Mouse (Mus musculus) intestine, embryonic 14.5 days (tissue): ENCODE data around the gene Washc2. TPM values are rescaled to one million over a fixed set of nuclear protein-coding genes. Genes with fewer than 3 reads are reported as not detected.
A peak's percentile ranks its signal among the peaks of the same experiment; 100 is the strongest.

Source experiments
- ATAC-seq: fragments of 200-750 bp; cut with Nextera tagmentation; replicated peaks from 2 replicates; pipeline ENCODE4 v1.8.0; 2017; ENCODE audit warnings: low read depth, moderate number of reproducible peaks, moderate TSS enrichment, moderate library complexity; ENCODE audit not compliant: low FRiP score, low TSS enrichment
- DNase-seq: peaks from one replicate; pipeline ENCODE4 v3.0.0-alpha.2; 2018; ENCODE audit warnings: low spot score
- H3K27ac ChIP-seq: fragments of 300-500 bp; sonication (generic); 2 replicates; pipeline ENCODE4 v1.5.1; 2014; ENCODE audit warnings: low read depth, mild to moderate bottlenecking, control low read depth
- H3K27me3 ChIP-seq: fragments of 300-500 bp; sonication (generic); replicated peaks from 2 replicates; pipeline ENCODE4 v1.6.1; 2014; ENCODE audit warnings: low read length, control low read depth; ENCODE audit not compliant: control insufficient read depth, insufficient read depth
- H3K36me3 ChIP-seq: fragments of 300-500 bp; sonication (generic); 2 replicates; pipeline ENCODE4 v1.6.1; 2014; ENCODE audit warnings: low read length, control low read depth; ENCODE audit not compliant: control insufficient read depth, insufficient read depth
- H3K4me1 ChIP-seq: fragments of 300-500 bp; sonication (generic); replicated peaks from 2 replicates; pipeline ENCODE4 v1.6.1; 2014; ENCODE audit warnings: low read length, control low read depth, mixed read lengths; ENCODE audit not compliant: control insufficient read depth, insufficient read depth
- H3K4me2 ChIP-seq: fragments of 300-500 bp; sonication (generic); 2 replicates; pipeline ENCODE4 v1.6.1; 2014; ENCODE audit warnings: low read length
- H3K4me3 ChIP-seq: fragments of 300-500 bp; sonication (generic); 2 replicates; pipeline ENCODE4 v1.5.1; 2014; ENCODE audit warnings: low read depth, low read length, control low read depth, mixed read lengths
- H3K9ac ChIP-seq: fragments of 300-500 bp; sonication (generic); 2 replicates; pipeline ENCODE4 v1.6.1; 2014; ENCODE audit warnings: mild to moderate bottlenecking, low read length
- H3K9me3 ChIP-seq: fragments of 300-500 bp; sonication (generic); 2 replicates; pipeline ENCODE4 v1.6.1; 2016; ENCODE audit warnings: low read length, control low read depth; ENCODE audit not compliant: control insufficient read depth
- WGBS: fragments of 180-500 bp; shearing (Covaris S2); extraction: QIAGEN DNeasy Blood & Tissue Kit; methylation state at CpG from one replicate; pipeline ENCODE4 v1.1.7; 2014; 5-methylcytosine and 5-hydroxymethylcytosine counted together
- polyA plus RNA-seq: library from polyadenylated mRNA; unstranded; fragments of >200 nt; fragmentation: Nextera tagmentation; extraction: Ambion mirVana; gene quantifications from 2 replicates; pipeline ENCODE4 v1.2.1, GENCODE M21; 2014

Gene Washc2
- polyA plus RNA-seq, 1 experiment from 2014 or later = 44.1 TPM

GRCm38 (mm10) chr6:116286870-116287575 lies 79.2 kb downstream of the Washc2 start:
- WGBS = 73% methylated on average over 5 of the region's 5 CpGs

GRCm38 (mm10) chr6:116311411-116311810 lies 103.6 kb downstream of the Washc2 start:
- H3K4me1 ChIP-seq = no peaks in the 10 kb centered on the region
- H3K9me3 ChIP-seq = no peaks in the 10 kb centered on the region
- DNase-seq = no peak
- H3K36me3 ChIP-seq = no peaks in the 10 kb centered on the region
- no peak overlapping the region for H3K27ac ChIP-seq
- ATAC-seq = no peak
- no peak overlapping the region for H3K4me3 ChIP-seq
- no peak overlapping the region for H3K4me2 ChIP-seq
- no peaks in the 10 kb centered on the region for H3K27me3 ChIP-seq
- WGBS = 88% methylated on average over 2 of the region's 2 CpGs
- no peak overlapping the region for H3K9ac ChIP-seq

More at GRCm38 (mm10) chr6:116286870-116287575, 79.2 kb downstream of the Washc2 start:
- no peaks in the 10 kb centered on the region for H3K36me3 ChIP-seq
- no peaks in the 10 kb centered on the region for H3K27me3 ChIP-seq
- H3K4me1 ChIP-seq = no peaks in the 10 kb centered on the region
- no peak overlapping the region for H3K27ac ChIP-seq
- DNase-seq (no peak), ATAC-seq (peak; percentile 98)
- no peak overlapping the region for H3K9ac ChIP-seq
- no peak overlapping the region for H3K4me2 ChIP-seq
- H3K9me3 ChIP-seq = no peaks in the 10 kb centered on the region
- H3K4me3 ChIP-seq = no peak overlapping the region

Other genes starting within 250 kb of the Washc2 start
- gene Plxnd1, start 213.0 kb upstream of the Washc2 start, polyA plus RNA-seq = 39.7 and 46.5 TPM in 2 replicates
- 11.8 and 14.6 TPM in 2 replicates for gene Tmcc1, start 14.6 kb upstream of the Washc2 start, polyA plus RNA-seq
- 4.8 and 5.4 TPM in 2 replicates for gene Zfand4, start 56.2 kb downstream of the Washc2 start, polyA plus RNA-seq
- gene March8, start 130.0 kb downstream of the Washc2 start, polyA plus RNA-seq = 26.6 and 30.8 TPM in 2 replicates